Mouse (Mus musculus) layer of hippocampus, postnatal 14 days (tissue): ENCODE data around the gene Fam71a. TPM values are rescaled to one million over a fixed set of nuclear protein-coding genes. Genes with fewer than 3 reads are reported as not detected.
A peak's percentile ranks its signal among the peaks of the same experiment; 100 is the strongest.

Source experiments
- DNase-seq, 2 experiments: peaks; one replicate each; pipeline ENCODE4 v3.0.0; 2021 to 2022; ENCODE audit warnings: low spot score in 2 of 2, mixed read lengths in 1 of 2
- total RNA-seq, 2 experiments: library from RNA; stranded (reverse); gene quantifications; 2 replicates each; pipeline ENCODE4 v1.2.3; 2021

The Fam71a gene
- total RNA-seq, 2 experiments from 2014 or later = not detected

DNA sequence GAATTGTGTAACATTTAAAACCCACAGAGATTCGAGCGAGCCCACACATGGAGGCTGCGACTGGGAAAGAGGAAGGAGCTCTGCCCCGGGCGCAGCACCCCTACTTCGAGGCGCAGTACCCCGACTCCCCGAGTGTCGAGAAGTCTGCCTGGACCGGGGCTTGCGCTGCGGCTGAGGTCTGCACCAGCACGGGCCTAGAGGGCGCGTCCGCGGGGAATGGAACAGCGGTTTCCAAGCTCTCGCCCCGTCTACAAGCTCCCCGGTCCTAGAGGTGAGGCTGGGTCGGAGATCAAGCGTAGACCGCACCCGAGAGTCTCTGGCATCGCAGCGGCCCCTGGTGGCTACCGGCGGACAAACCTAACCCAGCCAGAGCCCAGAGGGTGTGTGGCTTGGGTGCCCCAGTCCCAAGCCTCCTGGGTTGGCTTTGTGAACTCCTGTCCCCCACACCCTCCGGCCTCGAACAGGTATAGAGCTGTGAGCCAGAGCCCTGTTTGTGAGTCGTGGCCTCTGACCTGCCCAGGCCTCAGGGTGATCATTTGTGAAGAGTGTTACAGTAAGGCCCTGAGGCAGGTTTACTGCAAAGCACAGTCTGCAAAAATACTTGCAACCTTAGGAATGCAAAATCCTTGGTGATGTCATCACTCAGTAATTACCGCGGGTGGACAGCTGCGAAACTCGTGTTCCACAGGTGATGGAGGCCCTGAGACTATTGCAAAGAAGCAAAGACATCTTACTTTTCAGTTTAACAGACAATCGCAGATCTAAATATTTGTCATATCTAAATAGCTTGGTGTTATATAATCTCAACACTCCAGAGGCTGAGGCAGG, 38.6 kb downstream of the Fam71a start:
- DNase-seq = peak in 1 of 2 experiments; percentile 29

DNA sequence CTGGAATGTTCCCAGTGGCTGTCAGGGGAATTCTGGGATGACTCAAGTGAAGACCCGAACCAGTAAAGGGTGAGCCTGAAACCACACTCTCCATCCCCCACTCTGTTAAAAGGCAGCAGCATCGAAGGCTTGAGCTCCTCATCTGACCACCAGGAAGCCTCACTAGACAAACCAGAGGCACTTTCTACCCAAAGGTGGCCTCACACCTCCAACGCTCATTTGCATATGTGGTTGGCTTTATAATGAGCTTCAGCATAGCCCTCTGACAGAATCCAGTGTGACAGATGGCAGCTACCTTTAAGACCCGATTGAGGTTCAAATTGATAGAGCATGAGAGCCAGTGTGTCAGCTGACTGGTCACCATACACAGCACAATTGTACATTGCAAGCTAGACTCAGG, 40.3 kb downstream of the Fam71a start:
- no peak for DNase-seq

DNA sequence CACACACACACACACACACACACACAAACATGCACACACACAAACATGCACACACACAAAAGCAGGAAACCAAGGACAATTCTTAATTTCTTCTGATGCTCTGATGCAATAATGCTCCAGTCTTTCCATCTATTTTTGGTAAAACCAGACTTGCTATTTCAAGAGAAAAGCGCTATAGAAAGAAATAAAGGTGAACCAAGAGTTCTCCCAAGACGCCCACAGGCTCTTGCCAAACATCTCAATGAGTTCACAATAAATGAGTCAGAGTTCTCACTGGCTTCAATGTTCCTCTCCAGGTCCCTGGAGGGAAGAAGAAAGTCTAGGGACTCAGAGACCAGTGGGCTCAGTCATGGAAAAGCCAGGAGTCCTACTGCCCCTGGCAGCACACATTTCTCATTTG, 40.9 kb downstream of the Fam71a start:
- DNase-seq = no peak

DNA sequence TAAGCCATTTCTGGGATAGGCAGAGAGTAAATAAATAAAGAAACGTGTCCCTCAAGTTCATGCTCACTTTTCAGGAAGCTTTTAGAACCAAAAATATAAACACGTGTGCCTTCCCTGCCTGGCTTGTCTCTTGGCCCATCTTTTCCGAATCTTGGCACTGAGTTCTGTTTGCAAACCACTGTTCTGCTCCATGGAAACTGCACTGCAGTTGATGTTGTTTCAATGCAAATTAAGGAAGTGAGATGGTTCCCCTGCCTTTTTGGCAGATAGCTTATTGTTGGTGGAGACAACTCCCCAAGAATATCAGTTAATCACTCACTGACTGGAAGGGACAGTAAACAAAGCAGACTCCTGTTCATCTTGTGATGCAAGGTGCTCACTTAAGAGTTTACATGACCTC, 41.9 kb downstream of the Fam71a start:
- DNase-seq = no peak

DNA sequence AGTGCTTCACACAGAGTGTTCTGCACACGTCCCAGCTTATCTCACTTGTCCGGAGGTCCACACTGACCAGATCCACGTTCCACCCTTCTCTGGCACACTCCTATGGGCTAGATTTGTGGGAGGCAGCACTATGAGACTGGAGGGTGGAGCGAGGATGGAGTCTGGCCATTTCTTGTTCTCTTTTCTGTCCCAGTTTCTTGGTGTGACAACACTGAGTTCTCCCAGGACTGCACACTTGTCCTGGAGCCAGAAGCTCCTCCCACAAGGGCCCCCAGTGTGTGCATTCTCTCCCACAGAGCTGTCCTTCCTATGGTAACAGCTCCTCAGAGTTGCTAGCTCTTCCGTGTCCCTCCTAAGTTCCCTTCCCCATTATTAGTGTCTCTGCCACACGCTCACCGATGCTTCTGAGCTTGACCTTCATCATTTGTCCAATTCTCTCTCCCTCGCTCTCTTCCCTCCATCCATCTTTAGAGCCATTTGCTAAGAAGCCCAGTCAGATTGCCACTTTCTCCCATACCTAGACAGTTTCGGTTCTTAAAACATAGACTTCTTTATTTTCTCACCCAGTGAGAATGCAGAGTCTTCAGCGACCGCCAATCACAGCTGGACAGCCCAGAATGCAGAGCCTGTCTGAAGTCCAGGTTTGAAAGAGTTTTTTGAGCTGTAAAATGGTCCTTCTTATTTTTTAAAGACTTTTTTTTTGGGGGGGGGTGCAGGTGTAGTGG, 48.9 kb downstream of the Fam71a start:
- no peak for DNase-seq

DNA sequence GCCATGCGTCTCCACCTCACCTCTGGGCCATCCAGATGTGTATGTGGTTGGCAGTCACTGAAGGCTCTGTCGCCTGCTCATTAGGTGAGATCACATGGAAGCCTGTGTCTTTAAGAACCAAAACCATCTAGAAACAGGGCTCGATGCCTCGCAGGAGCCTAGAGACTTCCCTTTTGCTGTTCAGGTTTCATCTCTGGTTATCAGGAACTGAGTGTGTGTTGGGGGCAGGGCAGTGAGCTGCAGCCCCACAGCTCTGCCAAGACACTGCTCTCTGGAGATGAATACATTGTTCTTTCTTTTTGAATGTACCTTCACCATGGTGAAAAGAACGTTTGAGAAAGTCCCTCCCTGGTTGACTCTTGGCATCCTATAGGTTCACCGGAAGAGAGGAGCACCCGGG, 49.7 kb downstream of the Fam71a start:
- DNase-seq = no peak

Other genes with a start within 250 kb of the Fam71a start
- gene Angel2, start 239.7 kb downstream of the Fam71a start, total RNA-seq = 10 to 100 TPM; 47.4 to 49.0 TPM
- gene Vash2, start 185.5 kb downstream of the Fam71a start, total RNA-seq = 1 to 10 TPM; 6.4 to 7.4 TPM
- 10 to 100 TPM; 18.6 to 21.6 TPM for gene Flvcr1, start 138.7 kb downstream of the Fam71a start, total RNA-seq
- gene Spata45, start 128.2 kb downstream of the Fam71a start, total RNA-seq = not detected
- gene Tatdn3, start 101.9 kb downstream of the Fam71a start, total RNA-seq = 10 to 100 TPM; 30.0 to 42.1 TPM
- gene Nsl1, start 101.8 kb downstream of the Fam71a start, total RNA-seq = 1 to 10 TPM in 1 of 2 experiments, under 1 TPM in 1; 0.60 to 1.2 TPM
- gene Batf3, start 67.0 kb downstream of the Fam71a start, total RNA-seq = not detected
- gene Atf3, start 53.2 kb upstream of the Fam71a start, total RNA-seq = under 1 TPM; 0.79 to 0.90 TPM
- 10 to 100 TPM; 64.7 to 67.4 TPM for gene Nenf, start 153.4 kb upstream of the Fam71a start, total RNA-seq
- 10 to 100 TPM in 1 of 2 experiments, 1 to 10 TPM in 1; 9.3 to 11.4 TPM for gene Tmem206, start 161.1 kb upstream of the Fam71a start, total RNA-seq
- 10 to 100 TPM; 67.1 to 73.0 TPM for gene Ppp2r5a, start 238.5 kb upstream of the Fam71a start, total RNA-seq